Mouse (Mus musculus) ovary, postnatal 36 days (tissue): ENCODE results near the gene Tff3.

Source experiments
- DNase-seq: peaks from one replicate; pipeline ENCODE4 v3.0.0; 2022; ENCODE audit warnings: low spot score, mixed read lengths

The Tff3 gene

DNA sequence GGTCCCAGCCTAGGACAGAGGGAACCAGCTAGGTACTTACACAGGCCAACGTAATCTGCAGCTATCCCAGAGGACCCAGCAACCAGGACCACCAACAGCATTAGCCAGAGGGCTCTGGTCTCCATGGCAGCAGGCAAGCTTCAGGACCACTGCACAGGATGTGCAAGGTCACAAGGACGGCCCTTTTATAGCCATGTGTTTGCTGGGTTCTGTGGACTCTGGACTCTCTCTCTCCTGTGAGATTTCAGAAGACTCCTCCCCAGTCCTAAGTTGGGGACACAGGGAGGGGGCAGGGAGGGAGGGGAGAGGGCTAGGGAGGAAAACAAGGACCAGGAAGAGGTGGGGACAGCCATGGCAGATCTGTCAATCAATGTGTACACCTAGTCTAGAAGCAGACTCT, at the start of gene Tff3:
Gene Tff3 (minus strand): TSS at position 195 of the 400 bp plus-strand sequence.
- no peak for DNase-seq

DNA sequence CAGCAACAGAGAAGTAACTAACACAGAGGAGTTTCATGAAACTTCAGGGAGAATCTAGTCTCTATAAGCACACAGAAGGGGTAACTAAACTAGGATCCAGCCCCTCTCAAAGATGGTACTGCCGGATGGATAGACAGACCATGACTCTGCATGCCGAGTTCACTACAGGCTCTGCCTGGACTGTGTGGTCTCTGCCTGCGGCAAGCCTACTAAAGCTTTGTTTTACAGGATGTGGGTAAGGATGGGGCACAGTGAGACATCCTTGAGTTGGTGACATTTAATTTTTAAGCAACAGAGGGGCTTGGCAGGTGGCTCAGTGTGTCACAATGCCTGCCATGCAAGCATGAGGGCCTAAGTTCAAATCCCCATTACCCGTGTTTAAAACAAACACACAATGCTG, 46.9 kb upstream of the Tff3 start:
- no peak for DNase-seq

DNA sequence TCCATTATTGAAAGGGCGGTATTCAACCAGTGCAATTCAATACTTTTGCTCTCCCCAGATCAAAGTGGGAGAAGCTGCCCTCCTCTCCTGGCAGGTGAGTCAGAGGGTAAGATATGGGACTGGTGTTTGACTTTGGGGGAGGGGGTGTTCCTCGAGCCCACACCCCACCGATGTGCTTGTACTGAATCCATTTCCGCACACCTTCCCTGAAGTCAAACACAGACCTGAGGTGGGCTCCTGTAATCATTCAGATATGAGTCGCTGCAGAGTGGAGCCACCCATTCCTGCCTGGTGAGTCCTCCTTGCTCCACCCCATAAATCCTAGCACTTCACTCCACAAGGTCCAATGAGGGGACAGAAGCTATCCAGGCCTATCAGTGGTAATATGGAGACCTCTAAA, 40.4 kb upstream of the Tff3 start:
- DNase-seq: no peak

DNA sequence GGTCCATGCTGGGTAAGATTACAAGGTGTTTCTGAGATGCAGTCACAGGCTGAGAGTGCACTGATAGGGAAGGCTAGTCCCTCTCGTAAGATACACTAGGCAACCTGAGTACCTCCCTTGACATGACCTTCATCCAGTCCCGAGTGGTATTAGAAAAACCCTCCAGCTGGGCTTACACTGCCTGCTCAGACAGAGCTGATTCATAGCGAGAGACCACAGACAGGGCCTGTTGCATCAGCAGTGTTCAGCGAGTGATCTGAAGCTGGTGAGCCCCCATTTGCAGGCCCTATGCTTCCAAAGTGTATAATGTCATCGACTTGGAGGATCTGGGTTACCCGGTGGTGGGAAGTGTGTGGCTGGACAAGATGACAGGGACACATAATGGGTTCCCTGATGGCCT, 35.7 kb upstream of the Tff3 start, which contains the start of gene Tff1:
Gene Tff1 (minus strand): TSS at position 151 of the 400 bp plus-strand sequence.
- no peak for DNase-seq

DNA sequence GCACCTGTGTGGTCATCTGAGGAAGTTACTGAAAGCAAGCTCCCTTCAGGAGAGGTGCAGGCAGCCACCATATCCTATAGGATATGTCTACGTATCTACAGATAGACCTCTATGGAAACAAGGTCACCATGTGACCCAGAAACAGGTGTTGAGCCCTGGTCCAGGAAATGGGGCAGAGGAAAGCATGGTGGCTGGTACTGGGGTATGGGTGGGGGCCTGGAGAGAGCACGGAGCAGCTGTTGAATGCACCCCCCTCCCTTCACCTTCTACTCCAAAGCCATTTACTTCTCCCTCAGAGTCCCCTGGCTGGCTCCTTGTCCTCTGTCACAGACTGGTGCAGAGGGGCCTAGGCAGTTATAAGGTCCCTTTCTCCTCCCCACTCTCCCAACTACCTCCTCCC, 34.4 kb upstream of the Tff3 start:
- DNase-seq: no peak

DNA sequence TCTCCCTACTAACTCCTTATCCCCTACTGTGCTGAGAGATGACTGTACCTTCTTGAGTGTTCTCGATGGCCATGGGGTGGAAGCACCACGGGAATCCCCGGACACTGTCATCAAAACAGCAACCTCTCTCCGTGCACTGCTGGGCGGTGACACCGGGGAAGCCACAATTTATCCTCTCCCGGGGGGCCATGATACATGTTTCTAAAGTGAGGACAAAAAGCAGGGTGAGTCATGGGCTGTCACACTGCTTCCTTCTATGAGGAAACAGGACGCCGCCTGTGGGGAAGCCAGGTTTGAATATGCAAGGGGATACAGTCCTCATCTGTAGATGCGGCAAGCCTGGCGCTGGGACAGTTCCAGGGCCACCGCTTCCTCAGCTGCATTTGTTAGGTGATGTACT, 33.2 kb upstream of the Tff3 start:
- no peak for DNase-seq

DNA sequence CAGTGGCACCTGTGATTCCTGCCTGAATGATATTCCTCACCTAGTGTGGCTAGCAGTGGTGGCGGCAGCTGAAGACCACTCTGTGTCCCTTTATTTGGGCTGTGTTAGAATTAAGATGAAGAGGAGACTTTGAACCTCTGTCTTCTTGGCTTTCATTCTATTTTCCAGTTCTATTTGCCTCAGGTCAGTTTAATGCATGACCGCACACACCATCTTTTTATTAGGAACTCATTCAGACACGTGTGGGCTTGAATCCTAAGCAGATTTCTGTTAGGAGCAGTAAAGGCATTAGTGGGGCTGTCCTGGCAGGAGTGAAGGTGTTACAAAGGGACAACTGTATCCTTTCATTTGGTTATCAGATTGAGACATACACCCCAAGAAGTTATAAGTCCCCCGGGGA, 30.8 kb upstream of the Tff3 start:
- no peak for DNase-seq

DNA sequence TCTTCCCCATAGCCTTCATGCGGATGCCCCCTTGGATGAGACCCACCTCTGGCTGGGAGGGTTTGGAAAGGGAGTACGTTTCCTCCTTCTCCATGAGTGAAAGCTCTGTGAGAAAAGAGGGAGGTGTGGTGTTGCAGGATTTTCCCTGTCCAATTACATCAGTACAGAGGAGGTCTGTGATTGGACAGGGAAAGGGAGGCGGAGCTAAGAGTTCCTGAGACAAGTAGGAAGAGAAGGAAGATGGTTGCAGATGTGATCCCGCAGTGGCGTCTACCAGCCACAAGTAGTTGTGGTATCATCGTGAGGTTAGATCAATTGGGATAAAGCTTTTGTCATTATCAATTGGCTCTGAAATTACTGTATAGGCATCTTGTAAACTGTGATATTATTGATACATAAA, 28.5 kb upstream of the Tff3 start:
- DNase-seq: no peak

DNA sequence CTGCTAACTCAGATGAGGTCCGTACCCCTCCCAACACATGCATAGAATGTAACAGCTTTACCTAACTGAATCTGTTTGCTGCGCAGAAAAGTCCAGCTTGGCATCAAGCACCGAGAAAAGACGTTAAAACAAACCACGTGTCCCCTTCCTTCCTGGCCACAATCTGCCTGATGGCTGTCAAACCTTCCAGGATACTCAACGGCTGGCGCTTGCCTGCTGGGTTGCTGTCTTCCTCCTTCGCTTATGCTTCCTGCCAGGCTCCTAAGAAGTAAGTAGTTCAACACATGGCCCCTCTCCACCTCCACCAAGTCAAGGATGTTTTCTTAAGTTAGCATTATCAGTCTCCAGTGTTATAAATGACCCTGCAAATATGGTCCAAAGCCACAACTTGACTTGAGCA, 24.3 kb upstream of the Tff3 start:
- no peak for DNase-seq

DNA sequence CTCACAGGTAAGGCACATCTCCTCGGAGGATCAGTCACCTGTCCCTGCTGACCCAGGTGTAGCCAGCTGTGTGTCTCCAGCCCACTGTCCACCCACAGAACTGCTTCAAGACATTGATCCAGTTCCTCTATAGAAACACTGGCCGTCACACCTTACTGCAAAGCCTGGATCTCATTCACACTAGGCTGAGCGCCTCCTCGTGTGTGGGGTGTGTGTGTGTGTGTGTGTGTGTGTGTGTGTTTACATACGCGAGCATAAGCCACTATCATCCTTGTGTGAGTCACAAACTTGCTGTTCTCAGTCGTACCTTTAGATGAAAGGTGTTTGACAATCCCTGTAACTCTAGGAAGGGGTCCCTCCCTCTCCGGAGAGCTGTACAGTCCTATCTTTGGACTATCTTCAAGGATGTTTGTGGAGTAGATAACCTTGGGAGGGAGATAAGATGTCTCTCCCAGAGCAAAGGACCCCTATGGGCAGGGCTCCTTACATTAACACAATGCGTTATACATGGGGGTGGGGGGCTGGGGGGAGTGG, 23.6 kb upstream of the Tff3 start:
- no peak for DNase-seq

DNA sequence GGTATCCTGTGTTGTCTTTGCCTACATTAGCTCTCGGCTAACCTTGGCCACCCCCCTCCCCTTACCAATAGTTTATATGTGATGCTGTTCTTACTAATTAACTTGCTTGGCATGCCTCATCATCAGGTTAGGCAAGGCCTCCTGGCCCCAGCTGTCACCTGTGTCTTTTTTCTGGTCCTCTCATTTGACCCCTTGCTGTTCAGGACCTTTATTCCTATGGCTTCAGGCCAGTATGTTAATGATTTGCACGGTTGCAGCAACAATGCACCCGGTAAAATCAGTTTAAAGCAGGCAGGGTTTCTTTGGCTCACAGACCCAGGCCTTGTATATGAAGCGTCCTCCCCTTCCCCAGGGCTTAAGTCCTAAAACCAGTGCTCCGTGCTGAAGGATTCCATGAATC, 23.1 kb upstream of the Tff3 start:
- no peak for DNase-seq

DNA sequence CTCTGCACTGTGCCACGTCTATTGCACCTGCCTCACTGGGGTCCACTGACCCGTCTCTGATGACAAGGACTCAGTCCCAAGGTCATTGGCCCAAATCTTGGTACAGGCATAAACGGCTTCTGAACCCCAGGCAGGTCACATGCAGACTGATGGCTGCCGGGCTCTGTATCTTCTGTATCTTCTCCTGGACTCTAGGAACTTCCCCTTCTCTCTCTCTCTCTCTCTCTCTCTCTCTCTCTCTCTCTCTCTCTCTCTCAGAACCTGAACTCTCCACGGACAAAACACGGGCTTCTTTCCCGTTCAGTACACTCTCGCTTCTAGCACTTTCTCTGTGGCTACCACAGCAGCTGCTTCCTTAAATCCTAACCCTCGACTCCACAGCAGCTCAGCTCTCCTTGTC, 16.6 kb upstream of the Tff3 start:
- no peak for DNase-seq

DNA sequence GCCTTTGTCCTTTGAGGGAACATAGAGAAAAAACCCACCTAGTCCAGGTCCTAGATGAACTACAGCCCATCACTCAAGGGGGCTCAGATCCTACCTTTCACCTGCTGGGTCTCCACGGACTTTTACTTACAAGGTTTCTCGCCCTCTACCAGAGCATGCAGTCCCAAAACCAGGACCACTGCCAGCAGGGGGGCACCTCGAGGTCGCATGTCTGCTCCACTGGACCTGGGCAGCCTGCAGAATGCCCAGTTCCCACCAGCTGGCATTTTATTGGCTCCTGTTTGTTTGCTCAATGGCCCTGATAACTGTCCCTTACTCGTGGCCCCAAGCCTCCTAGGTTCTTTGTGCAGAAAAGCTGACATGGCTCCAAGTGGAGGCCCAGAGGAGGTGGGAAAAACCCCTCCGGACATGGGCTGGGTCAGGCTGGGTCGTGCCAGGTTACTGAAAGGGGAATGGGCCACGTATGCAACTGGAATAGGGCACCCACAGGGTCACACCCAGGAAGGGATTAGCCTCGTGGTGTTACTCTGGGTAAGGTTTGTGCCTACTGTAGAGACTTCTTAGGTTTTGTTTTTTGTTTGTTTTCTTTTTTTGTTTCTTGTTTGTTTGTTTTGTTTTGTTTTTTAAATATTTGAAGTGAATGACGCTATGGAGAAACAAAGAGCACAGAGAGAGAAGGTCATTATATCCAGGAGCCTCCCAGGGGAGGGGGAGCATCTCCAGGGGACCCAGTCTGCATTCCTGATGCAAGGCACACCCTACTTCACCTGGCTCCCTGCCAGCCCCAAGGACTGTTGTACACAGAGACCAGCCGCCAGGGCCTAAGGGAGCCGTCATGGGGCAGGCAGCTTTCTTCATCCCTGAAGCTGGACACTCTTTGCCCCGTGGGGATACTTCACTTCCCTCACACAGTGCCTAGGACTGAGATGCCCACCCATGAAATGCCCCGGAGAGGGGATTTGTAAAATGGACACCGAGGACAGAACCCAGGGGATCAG, 14.9 kb upstream of the Tff3 start, which contains the start of gene Tff2:
Gene Tff2 (minus strand): TSS at position 243 of the 998 bp plus-strand sequence.
- DNase-seq: no peak

DNA sequence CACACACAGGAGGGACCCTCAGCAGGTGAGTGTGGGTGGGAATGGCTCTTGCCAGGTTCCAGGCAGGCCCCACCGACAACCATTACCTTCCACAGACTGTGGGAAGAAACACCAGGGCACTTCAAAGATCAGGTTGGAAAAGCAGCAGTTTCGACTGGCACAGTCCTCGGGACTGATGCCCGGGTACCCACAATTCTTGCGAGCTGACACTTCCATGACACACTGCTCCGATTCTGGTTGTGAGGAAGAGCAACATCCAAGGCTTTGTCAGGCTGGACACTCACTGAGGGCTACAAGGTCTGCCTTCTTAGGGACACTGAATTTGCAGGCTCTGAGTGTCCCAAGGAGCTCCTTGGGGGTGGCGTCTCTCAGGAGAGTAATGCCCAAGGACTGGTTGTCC, 12.7 kb upstream of the Tff3 start:
- no peak for DNase-seq

DNA sequence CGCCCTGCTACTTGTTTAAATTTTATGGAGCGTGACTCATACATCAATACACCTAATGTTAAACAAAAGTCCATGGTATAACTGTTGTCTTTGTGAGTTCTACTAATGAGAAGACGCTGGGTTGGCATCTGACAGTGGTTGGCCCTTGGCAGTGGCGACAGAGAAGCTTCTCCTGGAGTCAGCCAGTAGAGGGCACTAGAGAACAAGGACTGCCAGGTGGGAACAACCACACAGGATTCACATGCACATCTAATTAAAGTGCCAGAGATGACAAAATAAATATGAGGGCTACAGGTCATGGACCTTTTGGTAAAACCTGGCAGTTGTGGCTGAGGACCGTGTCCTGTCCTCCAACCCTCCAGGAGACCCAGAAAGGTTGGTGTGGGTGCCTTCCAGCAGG, 9.0 kb upstream of the Tff3 start:
- peak; percentile 39 for DNase-seq

DNA sequence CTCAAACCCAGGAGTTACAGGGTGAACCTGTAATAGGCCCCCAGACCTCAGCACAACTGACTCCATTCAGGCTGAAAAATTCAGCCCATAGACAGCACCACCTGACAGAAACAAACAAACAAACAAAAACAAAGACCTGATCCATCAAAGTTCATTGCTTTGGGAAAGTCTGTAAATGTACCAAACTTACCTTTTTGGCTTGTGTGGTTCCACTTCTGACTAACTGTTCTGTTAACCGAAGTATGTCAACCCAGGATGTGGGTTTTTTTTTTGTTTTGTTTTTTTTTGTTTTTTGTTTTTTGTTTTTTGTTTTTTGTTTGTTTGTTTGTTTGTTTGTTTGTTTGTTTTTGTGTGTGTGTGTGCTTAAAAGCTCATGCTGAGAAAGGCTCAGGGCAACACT, 7.4 kb upstream of the Tff3 start:
- DNase-seq: no peak

DNA sequence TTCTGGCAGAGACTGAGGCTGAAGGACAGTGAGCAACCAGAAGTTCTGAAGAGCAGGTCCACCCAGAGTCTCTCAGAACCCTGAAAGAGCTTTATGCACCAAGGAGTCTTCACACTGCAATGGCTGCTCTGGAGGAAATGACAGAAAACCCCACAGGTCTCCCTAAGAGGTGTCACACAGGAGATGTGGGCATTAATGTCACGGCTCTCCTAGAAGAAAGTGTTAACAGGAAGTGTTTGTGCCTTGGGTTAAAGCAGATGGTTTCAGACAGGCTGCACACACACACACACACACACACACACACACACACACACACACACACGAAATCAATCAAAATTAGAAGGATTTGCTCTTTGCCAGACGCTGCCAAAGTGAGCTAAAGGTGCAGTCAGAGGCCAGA, 6.8 kb upstream of the Tff3 start:
- DNase-seq: no peak

DNA sequence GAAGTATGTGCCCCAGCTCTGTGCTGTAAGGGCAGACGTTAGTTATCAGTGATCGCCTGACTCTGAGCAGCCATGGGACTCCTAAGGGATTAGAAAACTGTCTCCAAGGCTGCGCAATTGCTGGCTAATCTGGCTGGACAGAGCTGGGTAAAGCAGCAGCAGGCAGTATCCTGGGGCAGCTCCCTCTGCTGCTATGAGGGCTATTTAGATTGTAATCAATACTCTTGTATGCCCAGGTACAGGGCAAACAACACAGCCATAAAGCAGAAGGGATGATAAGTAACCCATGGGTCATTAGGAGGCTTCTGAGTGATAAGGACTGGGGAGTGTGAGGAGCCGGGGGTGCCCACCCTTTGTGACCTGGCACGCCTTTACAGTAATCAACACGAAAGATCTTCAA, 5.5 kb upstream of the Tff3 start:
- DNase-seq: no peak

DNA sequence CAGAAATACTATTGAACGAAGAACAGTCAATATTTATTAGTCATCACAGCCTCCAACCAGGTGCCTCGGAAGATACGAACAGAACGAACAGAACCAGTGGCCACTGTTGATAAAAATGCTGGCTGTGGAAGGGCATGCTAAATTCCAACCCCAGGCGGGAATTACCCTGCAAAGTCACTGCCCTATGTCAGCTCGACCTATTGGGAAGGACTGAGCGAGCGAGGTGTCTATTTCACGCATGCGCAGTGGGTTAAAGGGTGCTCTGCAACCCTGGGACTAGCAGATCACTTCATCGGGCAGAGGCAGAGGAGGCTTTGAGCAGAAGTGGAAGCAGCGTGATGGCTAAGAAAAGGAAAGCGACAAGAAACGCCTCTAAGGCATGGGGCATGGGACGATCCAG, 4.3 kb upstream of the Tff3 start:
- DNase-seq: no peak

DNA sequence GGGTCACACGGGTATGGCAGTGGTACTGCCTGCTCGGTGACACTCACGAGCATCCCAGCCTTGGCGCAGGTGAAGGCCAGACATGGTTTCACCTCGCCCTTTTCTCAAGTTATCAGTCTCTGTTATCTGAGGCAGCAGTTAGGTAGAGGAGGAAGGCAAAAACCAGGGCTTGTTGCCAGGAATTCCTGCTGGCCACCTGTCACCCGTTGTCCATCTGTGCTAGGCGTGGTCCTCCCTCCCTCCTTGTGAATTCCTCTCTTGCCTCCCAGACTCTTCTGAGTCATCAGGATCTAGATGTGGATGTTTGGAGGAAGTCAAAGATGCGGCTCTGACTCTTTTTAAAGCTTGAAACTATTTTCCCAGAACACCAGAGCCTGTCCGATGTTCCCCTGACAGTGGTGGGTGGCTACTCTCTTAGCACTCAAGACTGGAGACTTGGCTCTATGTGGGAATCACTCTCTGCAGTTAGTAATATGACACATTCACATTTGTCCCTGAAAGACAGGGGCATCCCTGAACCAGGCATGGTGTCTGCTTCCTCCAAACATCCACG, 1.9 kb upstream of the Tff3 start:
- DNase-seq: no peak

DNA sequence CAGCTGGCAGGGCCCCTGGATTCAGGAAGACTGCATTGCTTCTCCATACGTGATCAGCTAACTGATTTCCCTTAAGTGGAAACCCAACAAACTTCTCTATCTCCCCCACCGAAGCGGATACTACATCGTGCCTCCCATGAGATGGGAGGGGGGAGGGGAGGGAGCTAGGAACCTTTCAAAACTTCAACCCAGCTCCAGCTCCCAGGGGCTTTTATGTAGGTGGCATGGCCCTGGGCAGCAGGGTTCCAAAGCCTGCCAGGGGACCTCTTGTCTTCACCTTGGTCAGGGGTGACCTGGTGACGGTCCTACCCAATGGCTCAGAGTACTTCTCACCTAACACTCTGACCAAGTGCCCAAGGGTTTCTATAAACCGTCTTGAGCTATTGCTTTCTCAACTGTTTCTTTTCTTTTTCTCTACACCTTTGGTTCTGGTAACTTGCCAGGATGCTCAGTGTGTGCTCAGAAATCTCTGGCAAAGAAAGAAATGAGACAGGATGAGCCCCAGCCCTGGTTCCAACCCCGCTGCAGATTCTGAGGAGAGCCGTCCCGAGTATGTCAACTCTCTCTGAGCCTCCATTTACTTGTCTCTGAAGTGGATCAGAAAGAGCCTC, 633 bp downstream of the Tff3 start:
- DNase-seq: no peak

DNA sequence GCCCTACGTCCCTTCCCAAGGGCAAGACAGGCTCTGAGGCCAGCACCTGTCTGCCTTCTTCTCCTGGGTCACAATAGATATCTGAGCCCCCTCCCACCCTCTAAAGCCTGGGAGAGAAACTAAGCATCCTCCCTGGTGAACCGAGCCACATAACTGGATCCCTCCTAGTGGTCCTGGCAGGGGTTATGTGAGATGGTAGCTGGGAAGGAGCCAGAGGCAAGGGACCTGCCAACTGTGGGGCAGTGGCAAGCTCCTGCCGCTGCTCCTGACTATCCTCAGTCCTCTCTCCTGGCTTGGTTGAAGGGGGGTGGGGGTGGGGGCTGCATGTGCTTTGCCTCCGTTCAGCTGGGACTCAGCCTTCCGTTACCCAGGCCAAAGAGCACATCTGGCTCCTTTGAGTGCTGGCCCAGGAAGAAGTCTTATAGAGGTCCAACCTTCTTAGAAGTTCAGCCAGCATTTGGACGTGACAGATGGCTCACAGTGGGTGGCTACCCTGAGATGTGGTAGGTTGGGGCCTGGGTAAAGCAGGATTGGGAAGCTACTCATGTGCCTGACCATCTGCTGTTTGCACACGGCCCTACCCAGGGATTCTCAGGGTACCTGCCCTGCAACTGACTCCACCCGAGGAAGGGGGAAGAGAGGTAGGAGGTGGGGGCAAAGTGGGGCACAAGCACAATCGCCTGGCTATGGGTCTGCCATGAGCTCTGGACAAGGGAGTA, 3.7 kb downstream of the Tff3 start:
- DNase-seq: no peak
